Mouse (Mus musculus) CH12.LX (cell line): ENCODE results near the gene Slc9a3r1. TPM values are rescaled to one million over a fixed set of nuclear protein-coding genes. Genes with fewer than 3 reads are reported as not detected.

Experiments
- DNase-seq: peaks from one replicate; pipeline ENCODE4 v3.0.0-alpha.2; 2013; ENCODE audit errors: extremely low read depth
- H3K27ac ChIP-seq: 2 replicates; pipeline ENCODE4 v1.5.1; 2012; ENCODE audit warnings: low read depth, mild to moderate bottlenecking, control low read depth, moderate library complexity; ENCODE audit not compliant: insufficient read depth
- H3K27me3 ChIP-seq: replicated peaks from 2 replicates; pipeline ENCODE3; 2012; ENCODE audit warnings: inconsistent platforms
- H3K36me3 ChIP-seq, 2 experiments: replicated peaks in 1 of 2; 2 replicates each; pipeline versions ENCODE3 to v1.6.1; 2012; ENCODE audit warnings: inconsistent platforms in 1 of 2, low read length in 1 of 2, mild to moderate bottlenecking in 1 of 2, mixed read lengths in 1 of 2, moderate library complexity in 1 of 2; ENCODE audit not compliant: control insufficient read depth in 1 of 2, insufficient read depth in 1 of 2
- H3K4me1 ChIP-seq, 2 experiments: 2 replicates each; pipeline ENCODE4 v1.6.1; 2012; ENCODE audit warnings: inconsistent platforms in 1 of 2, moderate library complexity in 1 of 2; ENCODE audit not compliant: insufficient read depth in 2 of 2, control insufficient read depth in 1 of 2
- H3K4me2 ChIP-seq: 2 replicates; pipeline ENCODE4 v1.6.1; 2012; ENCODE audit warnings: low read depth, mild to moderate bottlenecking, control low read depth; ENCODE audit not compliant: poor library complexity, insufficient read depth, severe bottlenecking
- H3K4me3 ChIP-seq, 3 experiments: fragments of 150-350 bp in 1 of 3; sonication (generic) in 1 of 3; replicated peaks in 1 of 3; 2 replicates each; pipeline versions ENCODE3 to v1.5.1; 2011 to 2012; ENCODE audit warnings: low read depth in 2 of 3, low read length in 2 of 3, mild to moderate bottlenecking in 2 of 3, moderate library complexity in 2 of 3, control low read depth in 1 of 3, improper control_type of control experiment in 1 of 3, inconsistent platforms in 1 of 3, mixed read lengths in 1 of 3; ENCODE audit not compliant: poor library complexity in 1 of 3
- H3K79me2 ChIP-seq: replicated peaks from 2 replicates; pipeline ENCODE4 v1.6.1; 2012; ENCODE audit warnings: mild to moderate bottlenecking, moderate library complexity; ENCODE audit not compliant: control insufficient read depth, poor library complexity, insufficient read depth, severe bottlenecking; ENCODE audit errors: extremely low read depth
- H3K9ac ChIP-seq: 2 replicates; pipeline ENCODE4 v1.6.1; 2012; ENCODE audit warnings: low read depth, mild to moderate bottlenecking, control low read depth, moderate library complexity; ENCODE audit not compliant: insufficient read depth
- H3K9me3 ChIP-seq: replicated peaks from 2 replicates; pipeline ENCODE3; 2012; ENCODE audit warnings: low read length, inconsistent platforms, mixed read lengths
- BHLHE40 ChIP-seq: IDR thresholded peaks from 2 replicates; pipeline ENCODE4 v1.6.1; 2011; ENCODE audit warnings: mild to moderate bottlenecking, low read depth, low read length, improper control_type of control experiment
- CHD2 ChIP-seq: IDR thresholded peaks from 2 replicates; pipeline ENCODE4 v1.6.1; 2011; ENCODE audit warnings: low read length, improper control_type of control experiment
- E2F4 ChIP-seq: IDR thresholded peaks from 2 replicates; pipeline ENCODE4 v1.6.1; 2011; ENCODE audit warnings: low read depth, low read length, improper control_type of control experiment; ENCODE audit not compliant: insufficient replicate concordance
- ELF1 ChIP-seq: IDR thresholded peaks from 2 replicates; pipeline ENCODE4 v1.6.1; 2014; ENCODE audit warnings: low read depth, mild to moderate bottlenecking, inconsistent platforms, low read length, improper control_type of control experiment
- EP300 ChIP-seq: IDR thresholded peaks from 2 replicates; pipeline ENCODE4 v1.6.1; 2011; ENCODE audit warnings: low read length, improper control_type of control experiment
- JUND ChIP-seq: conservative IDR thresholded peaks from 2 replicates; pipeline ENCODE4 v1.6.1; 2011; ENCODE audit warnings: low read depth, low read length, improper control_type of control experiment
- MAFK ChIP-seq: IDR thresholded peaks from 2 replicates; pipeline ENCODE4 v1.6.1; 2011; ENCODE audit warnings: low read length, improper control_type of control experiment; ENCODE audit not compliant: insufficient replicate concordance
- MXI1 ChIP-seq: IDR thresholded peaks from 2 replicates; pipeline ENCODE4 v1.6.1; 2011; ENCODE audit warnings: mild to moderate bottlenecking, low read depth, low read length, improper control_type of control experiment
- MYC ChIP-seq: IDR thresholded peaks from 2 replicates; pipeline ENCODE4 v1.6.1; 2011; ENCODE audit warnings: low read depth, mild to moderate bottlenecking, improper control_type of control experiment, low read length
- NRF1 ChIP-seq: IDR thresholded peaks from 2 replicates; pipeline ENCODE4 v1.6.1; 2014; ENCODE audit warnings: low read depth, mild to moderate bottlenecking, inconsistent platforms, low read length, improper control_type of control experiment, moderate library complexity
- POLR2A ChIP-seq: IDR thresholded peaks from 2 replicates; pipeline ENCODE4 v1.6.1; 2011; ENCODE audit warnings: low read depth, mild to moderate bottlenecking, improper control_type of control experiment, low read length
- RAD21 ChIP-seq: IDR thresholded peaks from 2 replicates; pipeline ENCODE4 v1.6.1; 2011; ENCODE audit warnings: low read depth, mild to moderate bottlenecking, low read length, improper control_type of control experiment, moderate library complexity
- SIN3A ChIP-seq: IDR thresholded peaks from 2 replicates; pipeline ENCODE4 v1.6.1; 2012; ENCODE audit warnings: low read length, improper control_type of control experiment, inconsistent platforms
- SMC3 ChIP-seq: IDR thresholded peaks from 2 replicates; pipeline ENCODE4 v1.6.1; 2011; ENCODE audit warnings: low read depth, low read length, improper control_type of control experiment
- TBP ChIP-seq: conservative IDR thresholded peaks from 2 replicates; pipeline ENCODE4 v1.6.1; 2011; ENCODE audit warnings: low read depth, low read length, improper control_type of control experiment
- TCF12 ChIP-seq: IDR thresholded peaks from 2 replicates; pipeline ENCODE4 v1.6.1; 2014; ENCODE audit warnings: low read depth, mild to moderate bottlenecking, inconsistent platforms, low read length, improper control_type of control experiment
- USF1 ChIP-seq: IDR thresholded peaks from 2 replicates; pipeline ENCODE4 v1.6.1; 2014; ENCODE audit warnings: low read depth, mild to moderate bottlenecking, inconsistent platforms, low read length, improper control_type of control experiment
- ZKSCAN1 ChIP-seq: IDR thresholded peaks from 2 replicates; pipeline ENCODE4 v1.6.1; 2012; ENCODE audit warnings: low read depth, inconsistent platforms, low read length, improper control_type of control experiment, borderline replicate concordance
- dilution Hi-C: fragments of 300-500 bp; cut with MboI; formaldehyde crosslinking; loops from 2 replicates; pipeline ENCODE4 v1.14.3; 2020; ENCODE audit warnings: low sequenced_read_pairs; ENCODE audit not compliant: extremely low pct_unique_long_range_greater_than_20kb, extremely low pct_ligation_motif_present
- in situ Hi-C: fragments of 300-500 bp; cut with MboI; formaldehyde crosslinking; loops from 3 replicates; pipeline ENCODE4 v1.14.3; 2019; ENCODE audit warnings: low sequenced_read_pairs, low pct_ligation_motif_present, low pct_unique_long_range_greater_than_20kb, mixed read lengths
- polyA plus RNA-seq: library from polyadenylated mRNA; unstranded; fragments of >175 nt; gene quantifications from 2 replicates; pipeline ENCODE4 v1.2.1, GENCODE M21; 2012; ENCODE audit warnings: low read depth; ENCODE audit not compliant: insufficient read length
- total RNA-seq, 2 experiments: library from RNA; depleted of rRNA; stranded (reverse); fragments of 300-350 nt in 1 of 2; fragments of >200 nt in 1 of 2; gene quantifications; 2 replicates each; pipeline ENCODE4 v1.2.3; 2012 to 2014

Gene Slc9a3r1
- total and polyA plus RNA-seq, 3 experiments, result 51.9 to 69.0 (median 63.7) TPM

DNA sequence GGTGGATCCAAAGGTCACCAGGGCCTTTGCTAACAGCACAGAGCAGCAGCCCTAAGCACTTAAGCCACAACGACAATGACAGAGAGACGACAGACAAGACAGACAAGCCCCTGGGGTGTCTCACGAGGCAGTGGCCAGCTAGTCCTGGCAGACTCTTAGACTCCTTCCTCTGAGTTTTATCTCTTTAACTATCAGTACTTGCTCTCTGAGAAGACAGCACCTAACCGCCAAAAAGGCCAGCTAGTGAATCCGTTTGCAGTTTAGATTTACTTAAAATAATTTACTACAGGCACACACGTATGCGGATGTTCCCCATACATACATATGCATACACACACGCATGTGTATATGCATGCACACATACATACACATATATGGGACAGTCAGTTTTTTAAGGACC, 34.4 kb downstream of the Slc9a3r1 start:
- Histone ChIP-seq H3K4me1 (0 out of 4 replicates have a peak, but pooled peaks cover 0 to 1% of the 10 kb centered on the region in 2 experiments), H3K36me3 (peaks cover 38 to 79% of the 10 kb centered on the region in 2 experiments), H3K9me3 (no peaks in the 10 kb centered on the region), H3K9ac (no peak overlapping the region)
- dilution Hi-C loops, result no loop called here
- in situ Hi-C loops, result loop anchor here (5.0 kb wide), 1 partner anchor 35 kb away; the partner anchor contains the start of gene Slc9a3r1
- no peak for TF ChIP-seq BHLHE40
- no peak for TF ChIP-seq MYC
- no peak for TF ChIP-seq SMC3
- TF ChIP-seq JUND, result no peak
- TF ChIP-seq EP300, result no peak
- TF ChIP-seq USF1, result no peak
- TF ChIP-seq POLR2A, result no peak
- no peak for TF ChIP-seq CHD2
- no peak for TF ChIP-seq MXI1
- no peak for TF ChIP-seq TCF12
- no peak for TF ChIP-seq MAFK
- no peak for TF ChIP-seq RAD21
- TF ChIP-seq E2F4, result no peak
- TF ChIP-seq SIN3A, result no peak
- TF ChIP-seq ZKSCAN1, result no peak
- no peak for TF ChIP-seq ELF1
- TF ChIP-seq, all 38 proteins: peak for 0
- Histone ChIP-seq H3K27ac (no peak overlapping the region), H3K27me3 (no peaks in the 10 kb centered on the region), H3K4me2 (no peak overlapping the region), H3K4me3 (no peak overlapping the region), H3K79me2 (no peaks in the 10 kb centered on the region)
- no peak for DNase-seq

DNA sequence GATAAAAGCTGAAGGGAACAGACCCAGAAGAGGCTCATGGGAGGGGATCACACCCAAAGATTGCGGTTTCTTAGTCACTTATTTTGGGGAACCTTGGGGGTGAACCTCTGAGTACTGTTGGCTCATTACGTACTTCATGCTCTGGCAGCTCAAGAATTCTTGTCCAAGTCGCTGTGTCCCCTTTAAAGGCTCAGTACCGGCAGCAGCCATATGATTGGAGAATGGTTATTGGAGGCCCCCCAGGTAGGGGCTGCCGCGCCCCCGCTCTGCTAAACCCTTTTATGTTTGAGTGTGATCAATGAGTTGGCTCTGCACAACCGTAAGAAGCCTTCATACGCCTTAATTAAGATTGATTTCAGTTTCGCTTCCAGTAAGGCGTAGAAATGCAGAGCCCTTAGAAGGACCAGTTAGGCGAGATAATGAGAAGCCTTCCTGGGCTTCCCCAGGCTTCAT, 35.8 kb downstream of the Slc9a3r1 start:
- DNase-seq, result no peak
- Histone ChIP-seq H3K27me3 (no peaks in the 10 kb centered on the region), H3K4me3 (no peak overlapping the region), H3K4me2 (no peak overlapping the region), H3K79me2 (no peaks in the 10 kb centered on the region), H3K9ac (no peak overlapping the region), H3K36me3 (peaks cover 47 to 91% of the 10 kb centered on the region in 2 experiments), H3K9me3 (no peaks in the 10 kb centered on the region), H3K4me1 (0 out of 4 replicates have a peak, but pooled peaks cover 0 to 2% of the 10 kb centered on the region in 2 experiments), H3K27ac (no peak overlapping the region)
- dilution Hi-C loops (no loop called here), in situ Hi-C loops (loop anchor here (5.0 kb wide), 1 partner anchor 37 kb away; the partner anchor contains the start of gene Slc9a3r1)
- TF ChIP-seq E2F4, result no peak
- TF ChIP-seq TBP, result no peak
- TF ChIP-seq ZKSCAN1, result no peak
- TF ChIP-seq MXI1, result no peak
- TF ChIP-seq ELF1, result no peak
- TF ChIP-seq NRF1, result no peak
- TF ChIP-seq SMC3, result no peak
- TF ChIP-seq JUND, result no peak
- no peak for TF ChIP-seq MYC
